ENCODE assay signal across 14 mouse cellular contexts in the genomic region with DNA sequence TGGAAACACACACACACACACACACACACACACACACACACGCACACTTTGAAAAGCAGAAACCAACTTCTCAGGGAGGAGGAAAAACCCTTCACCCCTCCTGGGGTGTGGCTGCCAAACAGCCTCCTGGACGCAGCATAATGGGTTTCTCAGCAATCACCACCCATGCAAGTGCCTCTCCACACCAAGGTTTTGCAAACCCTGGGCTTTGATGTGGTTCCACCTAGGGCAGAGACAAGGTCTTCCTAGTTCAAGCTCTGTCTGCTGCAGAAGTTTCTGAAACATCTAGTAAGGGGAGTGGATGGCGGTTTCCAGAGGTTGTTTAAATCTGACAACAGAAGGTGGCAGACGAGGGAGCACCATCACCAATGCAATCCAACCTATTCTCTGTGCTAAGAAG. TPM values are rescaled to one million over a fixed set of nuclear protein-coding genes. Genes with fewer than 3 reads are reported as not detected.
DNase-seq lines count a peak whose midpoint lies in the region; ATAC-seq and TF ChIP-seq lines count a peak whose summit lies in the region.
"Had no signal": no experiment of that assay in that cellular context is flagged by ENCODE, and none has a peak within 500 bp of the region (broad histone marks: within the 10 kb centered on the region; RNA-seq: fewer than 3 reads in every experiment).

No protein-coding gene starts in this region.

- no peak overlapping the region for H3K4me2 ChIP-seq in hindbrain, embryonic 11.5 days (replicated peaks; ENCODE audit: low read depth, low read length)

- 70% methylated on average over 4 of the region's 4 CpGs for WGBS in heart, embryonic 10.5 days
- WGBS in spleen, adult 2 months: 50% methylated on average over 4 of the region's 4 CpGs
- 71% methylated on average over 4 of the region's 4 CpGs for WGBS in hindbrain, embryonic 11.5 days

- no peak for TF ChIP-seq POLR2A in spleen, adult 2 months (IDR thresholded peaks at IDR 0.05; ENCODE audit: low read depth, low read length)

- TF ChIP-seq CTCF in spleen, adult 2 months (IDR thresholded peaks at IDR 0.05; ENCODE audit: extremely low read depth, insufficient read depth, insufficient read length, insufficient replicate concordance): no peak

- intact Hi-C loops in heart, postnatal 36 days (cut with DNase I): no loop called here

- no peak overlapping the region for H3K9ac ChIP-seq in hindbrain, embryonic 11.5 days (ENCODE audit: low read depth, low read length)
- H3K9ac ChIP-seq: liver, postnatal 0 days had no signal

- H3K36me3 ChIP-seq in heart, embryonic 10.5 days: peaks cover 6% of the 10 kb centered on the region
- no peaks in the 10 kb centered on the region for H3K36me3 ChIP-seq in spleen, adult 2 months (ENCODE audit: control insufficient read depth, insufficient read depth, low read length)
- H3K36me3 ChIP-seq in hindbrain, embryonic 11.5 days (ENCODE audit: control insufficient read depth, insufficient read depth, low read length): no peaks in the 10 kb centered on the region

- no peaks in the 10 kb centered on the region for H3K9me3 ChIP-seq in heart, embryonic 10.5 days
- H3K9me3 ChIP-seq in hindbrain, embryonic 11.5 days (ENCODE audit: control insufficient read depth, low read length): no peaks in the 10 kb centered on the region

- peaks cover 65% of the 10 kb centered on the region for H3K4me1 ChIP-seq in heart, embryonic 10.5 days
- no peaks in the 10 kb centered on the region; the same call in 1 of the 2 replicates for H3K4me1 ChIP-seq in spleen, adult 2 months (ENCODE audit: control insufficient read depth, insufficient read depth, insufficient read length)
- no peaks in the 10 kb centered on the region for H3K4me1 ChIP-seq in hindbrain, embryonic 11.5 days (replicated peaks; ENCODE audit: control insufficient read depth, insufficient read depth, low read length)

- DNase-seq in heart, embryonic 10.5 days (ENCODE audit: low spot score): no peak
- DNase-seq in heart, postnatal 36 days: no peak
- DNase-seq in spleen, adult 2 months (ENCODE audit: low read depth in 1 of 2, low spot score in 2 of 2): peak; percentile 16 to 25
- no peak for DNase-seq in spleen, postnatal 14 days (ENCODE audit: low spot score in 2 of 2)
- DNase-seq in lung, postnatal 10 days: peak; percentile 28
- peak; percentile 27 for DNase-seq in thymus, postnatal 14 days
- no peak for DNase-seq in right cerebral cortex, adult 18-20 months
- DNase-seq in hindbrain, embryonic 11.5 days (ENCODE audit: low spot score): no peak
- DNase-seq: cerebellum, adult 18-20 months; embryo, embryonic 11 days; gastrocnemius, postnatal 14 days; liver, postnatal 0 days had no signal

- no peak overlapping the region for H3K4me3 ChIP-seq in heart, embryonic 10.5 days
- no peak overlapping the region for H3K4me3 ChIP-seq in spleen, adult 2 months (ENCODE audit: extremely low read depth, insufficient read depth, insufficient read length)
- no peak overlapping the region for H3K4me3 ChIP-seq in hindbrain, embryonic 11.5 days (ENCODE audit: low read depth, low read length)

- H3K27ac ChIP-seq in heart, embryonic 10.5 days: peak overlapping the region; percentile 30
- H3K27ac ChIP-seq in spleen, adult 2 months (ENCODE audit: insufficient read depth, low read length): no peak overlapping the region
- H3K27ac ChIP-seq in hindbrain, embryonic 11.5 days (ENCODE audit: low read depth, low read length): no peak overlapping the region
- H3K27ac ChIP-seq: hindbrain, postnatal 0 days had no signal

- no peaks in the 10 kb centered on the region for H3K27me3 ChIP-seq in heart, embryonic 10.5 days (ENCODE audit: insufficient read depth, poor library complexity, severe bottlenecking)
- H3K27me3 ChIP-seq in spleen, adult 2 months (ENCODE audit: control insufficient read depth, insufficient read depth, low read length): no peaks in the 10 kb centered on the region
- no peaks in the 10 kb centered on the region for H3K27me3 ChIP-seq in hindbrain, embryonic 11.5 days (ENCODE audit: control insufficient read depth, insufficient read depth, low read length)

- ATAC-seq in hindbrain, embryonic 11.5 days (ENCODE audit: low FRiP score): no peak
- ATAC-seq: forebrain, embryonic 14.5 days; hindbrain, postnatal 0 days; liver, postnatal 0 days had no signal

RNA-seq across cellular contexts. Expression of gene Pdzrn3, which starts 18.1 kb away (rescaled TPM):
- polyA plus RNA-seq in heart, embryonic 10.5 days (2016; fragmentation: Nextera tagmentation; extraction: Ambion mirVana): 8.9 and 9.0 TPM in 2 replicates
- 10 to 100 TPM; 28.6 to 40.4 TPM for total RNA-seq in heart, postnatal 36 days (2021)
- polyA plus RNA-seq in spleen, adult 2 months (2012; rRNA removed): 1.9 and 2.7 TPM in 2 replicates
- polyA plus RNA-seq in hindbrain, embryonic 11.5 days (2014; fragmentation: Nextera tagmentation; extraction: Ambion mirVana): 20.5 and 23.9 TPM in 2 replicates

Comparison
In these comparisons a context has a peak if more than half of its experiments do, and no peak if none do; other contexts are left out.
1. DNase-seq: peak in spleen, adult 2 months (2 of 2), lung, postnatal 10 days (single experiment) and thymus, postnatal 14 days (single experiment); none in heart, embryonic 10.5 days (single experiment), heart, postnatal 36 days (0 of 2), spleen, postnatal 14 days (0 of 2), right cerebral cortex, adult 18-20 months (single experiment) and hindbrain, embryonic 11.5 days (single experiment).